ENCODE assay signal across 15 mouse cellular contexts in genomic region chr17:31460416-31460815, GRCm38 (mm10). TPM values are rescaled to one million over a fixed set of nuclear protein-coding genes. Genes with fewer than 3 reads are reported as not detected.
DNase-seq lines count a peak whose midpoint lies in the region.
"Had no signal": no experiment of that assay in that cellular context is flagged by ENCODE, and none has a peak within 500 bp of the region (broad histone marks: within the 10 kb centered on the region; RNA-seq: fewer than 3 reads in every experiment).

No protein-coding gene starts in this region.

- intact Hi-C loops in left cerebral cortex, postnatal 4 days (cut with DNase I) = no loop called here
- intact Hi-C loops in left cerebral cortex, postnatal 36 days (cut with DNase I) = no loop called here

- peak; percentile 65 to 72 for DNase-seq in cerebellum, postnatal 10 days
- DNase-seq in cerebellum, postnatal 36 days = no peak
- DNase-seq in left cerebral cortex, postnatal 4 days = peak; percentile 53
- DNase-seq in left cerebral cortex, postnatal 36 days (ENCODE audit: low spot score in 2 of 2) = no peak
- peak; percentile 90 for DNase-seq in retina, postnatal 1 day
- DNase-seq in lung, postnatal 25 days (ENCODE audit: low spot score) = no peak
- DNase-seq: adrenal gland, postnatal 10 days; adrenal gland, postnatal 36 days; cerebellum, adult 2 months; cerebellum, adult 9-11 months; gastrocnemius, postnatal 10 days; gastrocnemius, postnatal 36 days; heart, adult 2 months; heart, postnatal 14 days; heart, postnatal 4 days had no signal

RNA-seq across cellular contexts. Expression of gene Wdr4, which starts 59.4 kb away (rescaled TPM):
- total RNA-seq in left cerebral cortex, postnatal 4 days (2021) = 10 to 100 TPM; 41.6 to 44.5 TPM
- 10 to 100 TPM; 23.9 to 28.2 TPM for total RNA-seq in left cerebral cortex, postnatal 36 days (2021)

RNA-seq across cellular contexts. Expression of gene Ndufv3, which starts 59.5 kb away (rescaled TPM):
- 100 to 1,000 TPM; 269 to 291 TPM for total RNA-seq in left cerebral cortex, postnatal 4 days (2021)
- 100 to 1,000 TPM; 231 to 260 TPM for total RNA-seq in left cerebral cortex, postnatal 36 days (2021)

Comparison
In these comparisons a context has a peak if more than half of its experiments do, and no peak if none do; other contexts are left out.
1. DNase-seq: peak in cerebellum, postnatal 10 days (2 of 2), left cerebral cortex, postnatal 4 days (single experiment) and retina, postnatal 1 day (single experiment); none in cerebellum, postnatal 36 days (0 of 2), left cerebral cortex, postnatal 36 days (0 of 2) and lung, postnatal 25 days (single experiment).